13 mouse cellular contexts compared by ENCODE assay signal in the genomic region with DNA sequence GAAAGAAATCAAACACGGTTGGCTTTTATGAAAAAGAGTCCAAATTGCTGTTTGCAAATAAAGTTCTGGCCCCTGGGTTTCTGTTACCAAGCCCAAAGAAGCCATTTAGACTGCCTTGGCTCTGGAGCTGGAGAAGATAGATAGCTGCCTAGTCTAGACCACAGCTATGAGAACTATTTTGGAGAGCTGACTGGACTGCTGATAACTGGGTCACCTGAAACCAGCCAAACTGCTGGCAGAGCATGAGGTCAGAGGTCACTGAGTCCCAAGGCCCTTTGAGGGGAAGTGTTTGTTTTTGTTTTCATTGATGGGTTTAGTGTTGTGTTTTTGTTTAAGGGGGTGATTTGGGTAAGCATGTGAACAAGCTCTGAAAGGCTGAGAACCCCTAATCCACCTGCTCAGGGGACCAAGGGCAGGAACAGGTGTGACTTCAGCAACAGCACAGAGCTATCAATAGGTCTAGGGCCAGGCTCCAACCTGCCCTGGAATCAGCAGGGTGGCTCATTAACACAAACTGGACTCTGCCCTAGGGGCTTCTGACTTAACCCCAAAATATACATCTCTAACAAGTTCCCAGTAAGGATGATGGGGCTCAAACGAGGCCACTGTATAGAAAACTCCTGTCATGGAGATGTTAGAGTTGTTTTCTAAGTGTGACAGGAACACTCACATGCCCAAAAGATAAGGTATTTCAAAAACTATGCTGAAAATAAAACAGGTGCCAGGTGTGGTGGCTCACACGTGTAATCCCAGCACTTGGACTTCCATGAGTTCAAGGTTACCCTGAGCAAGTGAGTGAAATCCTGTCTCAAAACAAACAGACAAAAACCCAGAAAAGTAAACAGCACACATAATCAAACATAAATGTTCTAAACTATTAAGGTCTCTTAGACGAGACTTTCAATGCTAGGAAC. TPM values are rescaled to one million over a fixed set of nuclear protein-coding genes. Genes with fewer than 3 reads are reported as not detected.
A peak's percentile ranks its signal among the peaks of the same experiment; 100 is the strongest.
DNase-seq lines count a peak whose midpoint lies in the region; ATAC-seq and TF ChIP-seq lines count a peak whose summit lies in the region.
"Had no signal": no experiment of that assay in that cellular context is flagged by ENCODE, and none has a peak within 500 bp of the region (broad histone marks: within the 10 kb centered on the region; RNA-seq: fewer than 3 reads in every experiment).

No protein-coding gene starts in this region.

- no peaks in the 10 kb centered on the region for H3K9me3 ChIP-seq in kidney, embryonic 15.5 days (replicated peaks)
- H3K9me3 ChIP-seq in liver, postnatal 0 days (ENCODE audit: low read length) = no peaks in the 10 kb centered on the region
- no peaks in the 10 kb centered on the region for H3K9me3 ChIP-seq in hindbrain, embryonic 16.5 days (ENCODE audit: control insufficient read depth, low read length)
- H3K9me3 ChIP-seq: liver, embryonic 15.5 days had no signal

- ATAC-seq in kidney, embryonic 15.5 days (replicated peaks; ENCODE audit: low FRiP score) = no peak
- ATAC-seq in liver, postnatal 0 days = peak; percentile 87
- no peak for ATAC-seq in hindbrain, embryonic 16.5 days
- ATAC-seq: intestine, postnatal 0 days; midbrain, embryonic 16.5 days had no signal

- H3K4me2 ChIP-seq in kidney, embryonic 15.5 days = no peak overlapping the region
- H3K4me2 ChIP-seq in liver, postnatal 0 days (ENCODE audit: low read depth, low read length) = no peak overlapping the region
- H3K4me2 ChIP-seq in hindbrain, embryonic 16.5 days (ENCODE audit: low read length) = no peak overlapping the region
- H3K4me2 ChIP-seq: liver, embryonic 15.5 days had no signal

- no peak for TF ChIP-seq EP300 in liver, postnatal 0 days (IDR thresholded peaks at IDR 0.05; ENCODE audit: low read depth)

- H3K36me3 ChIP-seq in kidney, embryonic 15.5 days = no peaks in the 10 kb centered on the region
- H3K36me3 ChIP-seq in liver, postnatal 0 days (replicated peaks; ENCODE audit: insufficient read depth, low read length) = no peaks in the 10 kb centered on the region
- H3K36me3 ChIP-seq in hindbrain, embryonic 16.5 days (ENCODE audit: control insufficient read depth, insufficient read depth, low read length) = no peaks in the 10 kb centered on the region
- H3K36me3 ChIP-seq: liver, embryonic 15.5 days had no signal

- peaks cover 11% of the 10 kb centered on the region for H3K4me1 ChIP-seq in kidney, embryonic 15.5 days
- peaks cover 4% of the 10 kb centered on the region; the same call in 1 of the 2 replicates for H3K4me1 ChIP-seq in liver, postnatal 0 days (ENCODE audit: insufficient read depth)
- H3K4me1 ChIP-seq in hindbrain, embryonic 16.5 days (ENCODE audit: control insufficient read depth, insufficient read depth, low read depth, low read length) = no peaks in the 10 kb centered on the region

- no peak overlapping the region for H3K9ac ChIP-seq in kidney, embryonic 15.5 days
- H3K9ac ChIP-seq in liver, postnatal 0 days (replicated peaks) = no peak overlapping the region
- no peak overlapping the region for H3K9ac ChIP-seq in hindbrain, embryonic 16.5 days (ENCODE audit: low read depth, low read length)
- H3K9ac ChIP-seq: liver, embryonic 15.5 days had no signal

- H3K4me3 ChIP-seq in kidney, embryonic 15.5 days (replicated peaks) = no peak overlapping the region
- no peak overlapping the region for H3K4me3 ChIP-seq in liver, postnatal 0 days (ENCODE audit: low read depth, low read length)
- H3K4me3 ChIP-seq in hindbrain, embryonic 16.5 days (ENCODE audit: low read length) = no peak overlapping the region
- H3K4me3 ChIP-seq: erythroblast, embryonic 14.5 days; liver, embryonic 15.5 days had no signal

- H3K27ac ChIP-seq in kidney, embryonic 15.5 days = no peak overlapping the region
- peak overlapping the region; percentile 13 for H3K27ac ChIP-seq in liver, postnatal 0 days (ENCODE audit: low read depth)
- H3K27ac ChIP-seq in hindbrain, embryonic 16.5 days (ENCODE audit: low read depth, low read length) = no peak overlapping the region
- H3K27ac ChIP-seq: liver, embryonic 15.5 days had no signal

- 52% methylated on average over 4 of the region's 4 CpGs for WGBS in kidney, embryonic 15.5 days
- 45% methylated on average over 4 of the region's 4 CpGs for WGBS in liver, postnatal 0 days (ENCODE audit: insufficient replicate concordance)
- WGBS in hindbrain, embryonic 16.5 days = 78% methylated on average over 4 of the region's 4 CpGs

- DNase-seq in adrenal gland, postnatal 14 days = peak; percentile 12
- DNase-seq in adrenal gland, adult 18-20 months (ENCODE audit: low spot score in 2 of 2) = no peak
- DNase-seq in kidney, postnatal 14 days = peak; percentile 34
- DNase-seq in embryo, embryonic 10.5 days (ENCODE audit: low spot score) = peak; percentile 35
- peak; percentile 17 for DNase-seq in liver, postnatal 0 days
- DNase-seq in retina, embryonic 14.5 days (ENCODE audit: low spot score) = no peak
- DNase-seq: cerebellum, postnatal 14 days had no signal

- no peak for TF ChIP-seq CTCF in liver, postnatal 0 days (IDR thresholded peaks at IDR 0.05; ENCODE audit: low read depth)

- H3K27me3 ChIP-seq in kidney, embryonic 15.5 days = no peaks in the 10 kb centered on the region
- H3K27me3 ChIP-seq in liver, postnatal 0 days (ENCODE audit: insufficient read depth, low read length) = no peaks in the 10 kb centered on the region
- H3K27me3 ChIP-seq in hindbrain, embryonic 16.5 days (replicated peaks; ENCODE audit: control insufficient read depth, insufficient read depth, low read length) = no peaks in the 10 kb centered on the region
- H3K27me3 ChIP-seq: liver, embryonic 15.5 days had no signal

RNA-seq across cellular contexts. Expression of gene Fam160a1, which starts 3.7 kb away (rescaled TPM):
- total RNA-seq in adrenal gland, postnatal 14 days (2021) = 5.9 and 6.9 TPM in 2 replicates
- total RNA-seq in adrenal gland, adult 18-20 months (2021) = 1 to 10 TPM; 6.8 to 7.2 TPM
- polyA plus RNA-seq in kidney, embryonic 15.5 days (2015; fragmentation: Nextera tagmentation; extraction: Ambion mirVana) = 5.0 and 5.1 TPM in 2 replicates
- 0.26 and 0.31 TPM in 2 replicates for polyA plus RNA-seq in liver, postnatal 0 days (2015; fragmentation: Nextera tagmentation; extraction: Ambion mirVana)
- 0.57 and 0.63 TPM in 2 replicates for polyA plus RNA-seq in hindbrain, embryonic 16.5 days (2015; fragmentation: Nextera tagmentation; extraction: Ambion mirVana)

Comparison
In these comparisons a context has a peak if more than half of its experiments do, and no peak if none do; other contexts are left out.
1. DNase-seq: peak in adrenal gland, postnatal 14 days (single experiment), kidney, postnatal 14 days (single experiment), embryo, embryonic 10.5 days (single experiment) and liver, postnatal 0 days (single experiment); none in adrenal gland, adult 18-20 months (0 of 2) and retina, embryonic 14.5 days (single experiment).